Mouse (Mus musculus) embryonic fibroblast, embryonic 13.5 days (primary cell): ENCODE data around the gene Dnajc25.

Experiments used
- CTCF ChIP-seq: IDR thresholded peaks from 2 replicates; pipeline ENCODE4 v1.5.1; 2011; ENCODE audit warnings: mild to moderate bottlenecking, control low read depth, low read length, moderate library complexity, borderline replicate concordance; ENCODE audit not compliant: insufficient read depth
- POLR2A ChIP-seq: IDR thresholded peaks from 2 replicates; pipeline ENCODE4 v1.6.1; 2011; ENCODE audit warnings: low read depth, mild to moderate bottlenecking, control low read depth, low read length, moderate library complexity

GRCm38 (mm10) chr4:59009186-59009585 lies 14.3 kb downstream of the Dnajc25 start:
- TF ChIP-seq CTCF (no peak), POLR2A (no peak)
